Mouse (Mus musculus) spleen, adult 2 months (tissue): ENCODE measurements at regions not wholly inside any gene's neighbourhood (a gene's known extent, or its start where the extent isn't known, plus 50 kb on each side); places are given as distances from the start of the nearest gene placed in this dataset.

ENCODE experiments used
- DNase-seq, 2 experiments: peaks; one replicate each; pipeline versions ENCODE4 v3.0.0 to v3.0.0-alpha.2; 2012 to 2021; ENCODE audit warnings: low spot score in 2 of 2, low read depth in 1 of 2
- H3K27ac ChIP-seq: fragments of 200-500 bp; 2 replicates; pipeline ENCODE4 v1.5.1; 2012; ENCODE audit warnings: low read length, inconsistent platforms; ENCODE audit not compliant: insufficient read depth
- H3K27me3 ChIP-seq: fragments of 200-500 bp; 2 replicates; pipeline ENCODE4 v1.6.1; 2012; ENCODE audit warnings: mild to moderate bottlenecking, moderate library complexity, low read length, inconsistent platforms; ENCODE audit not compliant: control insufficient read depth, insufficient read depth
- H3K36me3 ChIP-seq: fragments of 200-500 bp; 2 replicates; pipeline ENCODE4 v1.6.1; 2012; ENCODE audit warnings: mild to moderate bottlenecking, low read length, inconsistent platforms; ENCODE audit not compliant: control insufficient read depth, insufficient read depth
- H3K4me1 ChIP-seq: fragments of 200-500 bp; 2 replicates; pipeline ENCODE4 v1.6.1; 2011; ENCODE audit warnings: inconsistent platforms; ENCODE audit not compliant: control insufficient read depth, insufficient read depth, insufficient read length
- H3K4me3 ChIP-seq: fragments of 200-500 bp; 2 replicates; pipeline ENCODE4 v1.5.1; 2011; ENCODE audit warnings: mild to moderate bottlenecking, inconsistent platforms; ENCODE audit not compliant: insufficient read depth, insufficient read length; ENCODE audit errors: extremely low read depth
- CTCF ChIP-seq: fragments of 200-500 bp; IDR thresholded peaks from 2 replicates; pipeline ENCODE4 v1.5.1; 2011; ENCODE audit warnings: mild to moderate bottlenecking, inconsistent platforms; ENCODE audit not compliant: insufficient read depth, insufficient read length, insufficient replicate concordance; ENCODE audit errors: extremely low read depth
- POLR2A ChIP-seq: fragments of 200-500 bp; IDR thresholded peaks from 2 replicates; pipeline ENCODE4 v1.6.1; 2011; ENCODE audit warnings: low read depth, low read length, inconsistent platforms
- WGBS: fragments of 180-500 bp; shearing (Covaris S2); methylation state at CpG from one replicate; pipeline ENCODE4 v1.1.7; 2018; 5-methylcytosine and 5-hydroxymethylcytosine counted together

- 78% methylated on average over 12 of the region's 12 CpGs for WGBS
- Histone ChIP-seq H3K27ac (no peak overlapping the region), H3K4me1 (peaks cover 2% of the 10 kb centered on the region; the same call in 1 of the 2 replicates), H3K4me3 (no peak overlapping the region), H3K27me3 (no peaks in the 10 kb centered on the region), H3K36me3 (no peaks in the 10 kb centered on the region)
- no peak for DNase-seq
- TF ChIP-seq CTCF: no peak
- no peak for TF ChIP-seq POLR2A
These were observed 100.8 kb upstream of the Slc44a1 start for GRCm38 (mm10) chr4:53339125-53340020.

GRCm38 (mm10) chr4:53338479-53338878, 101.7 kb upstream of the Slc44a1 start:
- TF ChIP-seq CTCF: no peak
- no peak for TF ChIP-seq POLR2A
- no peak overlapping the region for H3K4me3 ChIP-seq
- H3K36me3 ChIP-seq: no peaks in the 10 kb centered on the region
- H3K27me3 ChIP-seq: no peaks in the 10 kb centered on the region
- DNase-seq: no peak
- no peaks in the 10 kb centered on the region; the same call in 1 of the 2 replicates for H3K4me1 ChIP-seq
- no peak overlapping the region for H3K27ac ChIP-seq
- WGBS: 90% methylated on average over 4 of the region's 4 CpGs

- Histone ChIP-seq H3K27ac (no peak overlapping the region), H3K4me3 (no peak overlapping the region), H3K36me3 (no peaks in the 10 kb centered on the region), H3K27me3 (no peaks in the 10 kb centered on the region), H3K4me1 (no peaks in the 10 kb centered on the region)
- 79% methylated on average over 8 of the region's 8 CpGs for WGBS
- no peak for DNase-seq
- TF ChIP-seq CTCF (no peak), POLR2A (no peak)
These were observed 102.4 kb upstream of the Slc44a1 start for GRCm38 (mm10) chr4:53337784-53338183.

- TF ChIP-seq CTCF: no peak
- no peak for TF ChIP-seq POLR2A
- Histone ChIP-seq H3K4me1 (peaks cover 9% of the 10 kb centered on the region; the same call in 1 of the 2 replicates), H3K27me3 (no peaks in the 10 kb centered on the region), H3K27ac (no peak overlapping the region), H3K36me3 (no peaks in the 10 kb centered on the region), H3K4me3 (no peak overlapping the region)
- WGBS: 86% methylated on average over 7 of the region's 7 CpGs
- DNase-seq: no peak
These were observed 112.6 kb upstream of the Slc44a1 start for GRCm38 (mm10) chr4:53327382-53328165.

GRCm38 (mm10) chr4:53323838-53324237, 116.4 kb upstream of the Slc44a1 start:
- no peak overlapping the region for H3K27ac ChIP-seq
- TF ChIP-seq POLR2A: no peak
- TF ChIP-seq CTCF: no peak
- peaks cover 9% of the 10 kb centered on the region; the same call in 1 of the 2 replicates for H3K4me1 ChIP-seq
- no peak overlapping the region for H3K4me3 ChIP-seq
- H3K27me3 ChIP-seq: no peaks in the 10 kb centered on the region
- 65% methylated on average over 4 of the region's 4 CpGs for WGBS
- no peaks in the 10 kb centered on the region for H3K36me3 ChIP-seq
- DNase-seq: no peak

GRCm38 (mm10) chr4:53323195-53323594, 117.0 kb upstream of the Slc44a1 start:
- Histone ChIP-seq H3K27ac (no peak overlapping the region), H3K27me3 (no peaks in the 10 kb centered on the region), H3K4me3 (no peak overlapping the region), H3K4me1 (peaks cover 9% of the 10 kb centered on the region; the same call in 1 of the 2 replicates), H3K36me3 (no peaks in the 10 kb centered on the region)
- TF ChIP-seq POLR2A (no peak), CTCF (no peak)
- 30% methylated on average over 3 of the region's 3 CpGs for WGBS
- DNase-seq: peak in 1 of 2 experiments; percentile 18
